Mouse (Mus musculus): ENCODE measurements around the gene Iqgap2.

DNA sequence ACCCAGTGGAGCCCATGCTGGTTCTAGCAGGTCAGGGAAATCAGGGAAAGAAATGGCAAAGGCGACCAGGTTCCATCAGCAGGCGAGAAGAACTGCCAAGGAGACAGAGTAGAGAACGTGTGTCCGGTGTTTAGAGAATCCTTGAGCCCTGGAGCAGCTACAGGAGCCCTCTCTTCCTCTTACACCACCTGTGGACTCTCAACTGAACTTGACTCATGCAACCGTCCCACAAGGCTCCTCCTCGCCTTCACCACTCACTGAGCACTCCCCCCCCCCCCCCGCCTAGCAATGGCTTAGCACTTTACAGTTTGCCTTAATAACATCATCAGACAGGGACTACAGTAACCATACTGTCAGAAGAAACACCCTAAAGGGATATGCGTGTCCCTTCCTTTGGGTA is 21.1 kb downstream of the Iqgap2 start:
- TF ChIP-seq CTCF (IDR thresholded peaks at IDR 0.05; ENCODE audit: control insufficient read depth, insufficient read depth, low read length) = no peak
- no peak for TF ChIP-seq POLR2A (IDR thresholded peaks at IDR 0.05; ENCODE audit: borderline replicate concordance, control insufficient read depth, low read depth, low read length)

Data from bone marrow, adult 2 months (tissue).